Mouse (Mus musculus) ES-E14 (cell line): ENCODE measurements around the gene Cyp2w1. TPM values are rescaled to one million over a fixed set of nuclear protein-coding genes. Genes with fewer than 3 reads are reported as not detected.

Experiments used
- DNase-seq: peaks from one replicate; pipeline ENCODE4 v3.0.0-alpha.2; 2013; ENCODE audit warnings: low read depth, low spot score
- H3K27ac ChIP-seq: 2 replicates; pipeline ENCODE4 v1.5.1; 2012; ENCODE audit warnings: low read depth, mild to moderate bottlenecking, low read length, moderate library complexity, mixed read lengths; ENCODE audit not compliant: poor library complexity, insufficient read depth, severe bottlenecking
- H3K36me3 ChIP-seq: 2 replicates; pipeline ENCODE4 v1.6.1; 2012; ENCODE audit warnings: mild to moderate bottlenecking, low read length, moderate library complexity, mixed read lengths; ENCODE audit not compliant: control insufficient read depth, poor library complexity, insufficient read depth, severe bottlenecking
- H3K4me1 ChIP-seq, 2 experiments: fragments of 150-350 bp in 1 of 2; sonication (generic) in 1 of 2; 2 replicates each; pipeline ENCODE4 v1.6.1; 2012; ENCODE audit warnings: low read length in 2 of 2, mild to moderate bottlenecking in 1 of 2, mixed read lengths in 1 of 2; ENCODE audit not compliant: control insufficient read depth in 2 of 2, insufficient read depth in 2 of 2, poor library complexity in 1 of 2
- H3K4me3 ChIP-seq, 2 experiments: fragments of 150-350 bp in 1 of 2; sonication (generic) in 1 of 2; 2 replicates each; pipeline ENCODE4 v1.5.1; 2012; ENCODE audit warnings: low read length in 2 of 2, low read depth in 1 of 2, mild to moderate bottlenecking in 1 of 2, mixed read lengths in 1 of 2; ENCODE audit not compliant: insufficient read depth in 1 of 2, poor library complexity in 1 of 2, severe bottlenecking in 1 of 2
- H3K9ac ChIP-seq: 2 replicates; pipeline ENCODE4 v1.6.1; 2012; ENCODE audit warnings: low read depth, mild to moderate bottlenecking, low read length, mixed read lengths; ENCODE audit not compliant: poor library complexity, insufficient read depth, severe bottlenecking
- H3K9me3 ChIP-seq: fragments of 150-350 bp; sonication (generic); 2 replicates; pipeline ENCODE4 v1.6.1; 2012; ENCODE audit warnings: low read depth, mild to moderate bottlenecking, low read length; ENCODE audit not compliant: control insufficient read depth, insufficient read depth
- CHD2 ChIP-seq: IDR thresholded peaks from 2 replicates; pipeline ENCODE4 v1.6.1; 2014; ENCODE audit warnings: mild to moderate bottlenecking, low read depth, low read length, inconsistent platforms
- HCFC1 ChIP-seq: IDR thresholded peaks from 2 replicates; pipeline ENCODE4 v1.6.1; 2012; ENCODE audit warnings: low read length, inconsistent platforms, borderline replicate concordance; ENCODE audit not compliant: insufficient read depth
- MAFK ChIP-seq: IDR thresholded peaks from 2 replicates; pipeline ENCODE4 v1.6.1; 2014; ENCODE audit warnings: mild to moderate bottlenecking, low read depth, low read length, inconsistent platforms; ENCODE audit not compliant: insufficient read depth
- ZC3H11A ChIP-seq: IDR thresholded peaks from 2 replicates; pipeline ENCODE4 v1.6.1; 2012; ENCODE audit warnings: low read depth, mild to moderate bottlenecking, inconsistent platforms, low read length, borderline replicate concordance
- ZNF384 ChIP-seq: IDR thresholded peaks from 2 replicates; pipeline ENCODE4 v1.6.1; 2012; ENCODE audit warnings: low read depth, low read length, inconsistent platforms
- in situ Hi-C, 2 experiments: fragments of 600-800 bp; cut with MboI; formaldehyde crosslinking; loops; one replicate each; pipeline ENCODE4 v1.15.1; 2025; ENCODE audit warnings: low sequenced_read_pairs in 2 of 2, inconsistent platforms in 1 of 2; ENCODE audit not compliant: unreplicated experiment in 2 of 2
- total RNA-seq: library from RNA; depleted of rRNA; stranded (reverse); fragments of 300-350 nt; gene quantifications from 2 replicates; pipeline ENCODE4 v1.2.3, GENCODE M21; 2012

The Cyp2w1 gene
- total RNA-seq, 1 experiment = not detected

DNA sequence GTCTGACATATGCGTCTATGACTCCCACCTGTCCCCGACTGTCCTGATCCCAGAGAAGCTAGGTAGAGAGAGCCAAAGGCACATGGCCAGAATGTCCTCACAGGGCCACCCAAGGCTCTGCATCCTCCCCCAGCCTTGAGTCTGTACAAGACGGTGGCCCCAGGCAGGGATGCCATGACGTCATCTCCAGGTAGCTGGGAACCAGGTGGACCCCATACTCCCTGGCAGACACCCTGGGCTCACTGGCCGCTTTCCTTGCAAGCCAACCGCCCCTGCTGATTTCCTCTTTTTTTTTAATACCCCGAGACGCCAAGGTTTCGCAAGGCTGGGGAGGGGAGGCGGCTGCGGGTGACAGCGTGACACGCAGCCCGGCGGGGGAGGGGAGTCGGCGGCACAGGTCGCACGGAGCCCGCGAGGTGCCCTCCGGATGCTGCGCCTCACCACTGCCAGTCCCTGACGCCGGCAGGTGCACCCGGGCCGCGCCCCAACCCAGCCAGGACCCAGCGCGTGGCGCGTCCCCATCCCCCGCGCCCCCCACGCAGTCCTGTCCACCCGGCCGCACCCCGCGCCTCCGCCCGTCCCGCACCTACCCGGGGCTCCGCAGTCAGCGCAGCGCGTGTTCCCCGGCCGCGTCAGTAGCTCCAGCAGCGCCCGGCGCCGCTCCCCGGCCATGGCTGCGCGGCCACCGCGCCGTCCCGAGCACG, 27.6 kb upstream of the Cyp2w1 start:
- H3K36me3 ChIP-seq = no peaks in the 10 kb centered on the region
- peak overlapping the region; percentile 80 to 92 for H3K4me3 ChIP-seq
- H3K4me1 ChIP-seq = peaks cover 0 to 16% of the 10 kb centered on the region in 2 experiments; a peak in 1 of 4 replicates
- in situ Hi-C loops = no loop called here
- DNase-seq = no peak
- peak overlapping the region; percentile 64 for H3K27ac ChIP-seq
- TF ChIP-seq HCFC1 (no peak), ZNF384 (no peak), CHD2 (no peak), ZC3H11A (no peak), MAFK (no peak)
- H3K9ac ChIP-seq = peak overlapping the region; percentile 85
- no peaks in the 10 kb centered on the region for H3K9me3 ChIP-seq

DNA sequence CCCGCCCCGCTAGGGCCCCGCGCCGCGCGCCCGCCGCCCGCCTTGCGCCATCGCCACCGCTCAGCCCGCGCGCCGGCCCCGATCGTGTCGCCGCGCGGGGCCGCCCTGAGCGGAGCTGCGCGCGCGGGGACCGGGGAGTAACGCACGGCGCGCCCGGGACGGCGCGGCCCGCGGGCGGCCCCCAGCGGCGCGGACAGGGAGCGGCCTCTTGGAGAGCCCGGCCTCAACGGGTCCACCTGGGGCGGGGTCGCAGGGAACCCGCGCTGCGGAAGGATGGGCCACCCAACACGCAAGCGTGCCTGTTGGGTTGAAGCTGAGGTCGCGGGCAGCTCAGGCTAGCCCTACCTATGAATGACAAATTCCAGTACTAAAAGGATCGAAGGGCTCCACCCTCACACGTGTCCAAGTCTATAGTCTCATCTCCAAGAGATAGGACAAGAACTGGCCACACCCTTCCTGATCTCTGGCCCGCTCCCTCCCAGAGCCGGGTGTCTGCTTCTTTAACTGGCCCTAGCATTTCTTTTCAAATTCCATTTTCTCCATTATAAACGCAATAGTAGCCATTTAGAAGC, 26.9 kb upstream of the Cyp2w1 start, which contains the start of gene Adap1:
Gene Adap1, minus strand, starts transcription at position 228 of the 572 bp plus-strand sequence.
- TF ChIP-seq ZC3H11A (no peak), HCFC1 (no peak), MAFK (no peak), CHD2 (no peak), ZNF384 (no peak)
- H3K4me3 ChIP-seq = peak within 1 kb of the TSS; percentile 80 to 92
- H3K9me3 ChIP-seq = no peaks in the 10 kb centered on the region
- in situ Hi-C loops = no loop called here
- H3K9ac ChIP-seq = peak within 1 kb of the TSS; percentile 85
- H3K4me1 ChIP-seq = peaks cover 0 to 13% of the 10 kb centered on the region in 2 experiments; a peak in 1 of 4 replicates
- DNase-seq = peak; percentile 81
- H3K36me3 ChIP-seq = no peaks in the 10 kb centered on the region
- peak within 1 kb of the TSS; percentile 64 for H3K27ac ChIP-seq

DNA sequence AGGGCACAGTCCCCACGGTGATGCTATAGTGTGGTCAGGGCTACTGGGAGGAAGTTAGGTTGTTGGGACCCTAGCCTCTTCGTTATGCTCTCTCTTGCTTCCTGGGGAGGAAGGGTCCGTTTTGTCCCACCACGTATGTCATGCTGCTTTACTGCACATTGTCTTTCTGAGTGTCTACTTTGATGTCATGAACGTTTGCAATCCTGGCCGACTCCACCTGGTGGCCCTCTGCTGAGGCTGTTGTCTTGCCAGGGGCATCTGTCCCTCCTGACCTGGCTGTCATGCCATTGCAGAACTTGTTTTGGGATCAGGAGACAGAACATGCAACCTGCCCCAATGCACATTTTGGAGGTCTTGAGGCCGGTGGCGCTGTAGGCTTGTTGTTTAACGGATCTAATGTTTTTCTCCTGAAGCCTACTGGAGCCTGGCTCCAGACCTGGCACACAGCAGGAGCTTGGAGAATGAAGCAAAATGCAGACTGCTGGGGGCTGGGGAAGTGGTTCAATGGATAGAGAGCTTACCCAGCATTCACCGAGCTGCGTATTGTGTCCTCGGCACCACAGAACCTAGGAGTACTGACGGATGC, 26.2 kb upstream of the Cyp2w1 start:
- TF ChIP-seq MAFK (no peak), ZNF384 (no peak), CHD2 (no peak), ZC3H11A (no peak), HCFC1 (no peak)
- in situ Hi-C loops = no loop called here
- H3K4me3 ChIP-seq = no peak overlapping the region
- no peaks in the 10 kb centered on the region for H3K36me3 ChIP-seq
- no peaks in the 10 kb centered on the region for H3K9me3 ChIP-seq
- peaks cover 0 to 11% of the 10 kb centered on the region in 2 experiments; a peak in 1 of 4 replicates for H3K4me1 ChIP-seq
- H3K9ac ChIP-seq = no peak overlapping the region
- no peak for DNase-seq
- peak overlapping the region; percentile 16; the same call in 1 of the 2 replicates for H3K27ac ChIP-seq

DNA sequence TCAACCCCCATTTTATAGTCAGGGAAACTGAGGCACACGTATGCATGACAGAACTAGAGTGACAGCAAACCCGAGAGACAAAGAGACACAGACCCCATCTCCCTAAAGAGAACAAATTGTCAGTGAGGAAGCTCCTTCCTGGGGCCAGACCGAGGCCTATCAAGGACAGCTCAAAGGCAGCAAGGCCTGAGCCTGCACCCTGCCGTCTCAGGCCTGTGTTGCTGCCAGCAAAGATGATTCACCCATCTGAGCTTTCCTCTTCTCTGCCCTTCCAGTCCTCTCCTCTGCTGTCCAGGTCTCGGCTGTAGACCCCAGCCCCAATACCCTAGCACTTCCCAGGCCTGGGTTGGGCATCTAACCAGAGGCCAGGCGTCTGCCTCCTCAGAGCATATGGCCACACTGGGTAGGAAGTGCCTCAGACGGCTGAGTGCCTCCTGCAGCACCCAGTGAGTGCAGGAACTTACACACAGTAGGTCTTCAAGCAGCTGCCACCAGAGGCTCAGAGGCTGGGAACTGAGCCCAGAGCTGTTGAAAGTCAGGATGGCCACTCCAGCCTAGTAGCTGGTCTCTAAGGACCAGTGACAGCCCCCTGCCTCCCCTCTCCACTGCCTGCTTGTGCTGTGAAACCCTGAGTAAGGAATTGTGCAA, 25.3 kb upstream of the Cyp2w1 start:
- H3K9me3 ChIP-seq = no peaks in the 10 kb centered on the region
- no peak overlapping the region for H3K27ac ChIP-seq
- in situ Hi-C loops = no loop called here
- H3K4me1 ChIP-seq = peaks cover 0 to 11% of the 10 kb centered on the region in 2 experiments; a peak in 2 of 4 replicates
- DNase-seq = no peak
- no peak for TF ChIP-seq ZNF384
- TF ChIP-seq ZC3H11A = no peak
- no peak for TF ChIP-seq CHD2
- TF ChIP-seq HCFC1 = no peak
- TF ChIP-seq MAFK = no peak
- no peak overlapping the region for H3K4me3 ChIP-seq
- H3K36me3 ChIP-seq = no peaks in the 10 kb centered on the region
- no peak overlapping the region; the same call in 1 of the 2 replicates for H3K9ac ChIP-seq
